Comparison of ENCODE assay signal across 22 mouse cellular contexts in genomic region chr14:25161684-25162321, GRCm38 (mm10).
DNase-seq lines count a peak whose midpoint lies in the region; ATAC-seq and TF ChIP-seq lines count a peak whose summit lies in the region.
"Had no signal": no experiment of that assay in that cellular context is flagged by ENCODE, and none has a peak within 500 bp of the region (broad histone marks: within the 10 kb centered on the region; RNA-seq: fewer than 3 reads in every experiment).

No protein-coding gene starts in this region.

- no peak for ATAC-seq in CD4-positive, CD25-positive, alpha-beta regulatory T cell, adult 4 months
- ATAC-seq: forebrain, embryonic 14.5 days; hindbrain, embryonic 16.5 days had no signal

- no peak overlapping the region for H3K4me3 ChIP-seq in forebrain, embryonic 10.5 days
- no peak overlapping the region for H3K4me3 ChIP-seq in kidney, adult 2 months (ENCODE audit: insufficient read depth, low read depth, low read length)
- H3K4me3 ChIP-seq: heart, embryonic 12.5 days; heart, embryonic 15.5 days; hindbrain, embryonic 10.5 days; hindbrain, embryonic 13.5 days had no signal

- H3K4me1 ChIP-seq in forebrain, embryonic 10.5 days: peaks cover 5% of the 10 kb centered on the region; the same call in 1 of the 2 replicates
- no peaks in the 10 kb centered on the region for H3K4me1 ChIP-seq in kidney, adult 2 months (ENCODE audit: control insufficient read depth, insufficient read depth, low read length)
- H3K4me1 ChIP-seq: hindbrain, embryonic 13.5 days had no signal

- no peak for TF ChIP-seq POLR2A in kidney, adult 2 months (IDR thresholded peaks at IDR 0.05; ENCODE audit: low read depth, low read length)

- no peaks in the 10 kb centered on the region for H3K36me3 ChIP-seq in forebrain, embryonic 10.5 days (replicated peaks)
- H3K36me3 ChIP-seq in kidney, adult 2 months (ENCODE audit: control insufficient read depth, insufficient read depth, low read length): no peaks in the 10 kb centered on the region
- H3K36me3 ChIP-seq: heart, embryonic 12.5 days; heart, embryonic 15.5 days; hindbrain, embryonic 10.5 days; hindbrain, embryonic 13.5 days had no signal

- no peak for TF ChIP-seq CTCF in kidney, adult 2 months (conservative IDR thresholded peaks at IDR 0.05; ENCODE audit: insufficient read depth, insufficient read length, low read depth, low read length)

- no peaks in the 10 kb centered on the region for H3K27me3 ChIP-seq in forebrain, embryonic 10.5 days (ENCODE audit: poor library complexity, severe bottlenecking)
- no peaks in the 10 kb centered on the region for H3K27me3 ChIP-seq in kidney, adult 2 months (replicated peaks; ENCODE audit: control insufficient read depth, insufficient read depth, low read length)
- H3K27me3 ChIP-seq: heart, embryonic 12.5 days; heart, embryonic 15.5 days; hindbrain, embryonic 13.5 days had no signal

- DNase-seq in CD4-positive, CD25-positive, alpha-beta regulatory T cell, adult 2 months (ENCODE audit: low read depth, low spot score): peak; percentile 14
- DNase-seq in induced T-regulatory cell, adult 2 months (ENCODE audit: low read depth): peak; percentile 32
- DNase-seq in naive thymus-derived CD4-positive, alpha-beta T cell, adult 2 months (ENCODE audit: low read depth): peak; percentile 10
- DNase-seq in cerebellum, adult 11 months: no peak
- DNase-seq in forebrain, embryonic 10.5 days (ENCODE audit: extremely low spot score, low spot score): no peak
- DNase-seq in kidney, adult 2 months: no peak
- DNase-seq: adrenal gland, adult 2 months; adrenal gland, postnatal 14 days; cerebellum, adult 18-20 months; cerebellum, adult 9-10 months; cerebellum, postnatal 14 days; gastrocnemius, postnatal 25 days; heart, adult 18-20 months; heart, postnatal 10 days; heart, postnatal 36 days had no signal

- H3K27ac ChIP-seq in forebrain, embryonic 10.5 days: no peak overlapping the region
- H3K27ac ChIP-seq in kidney, adult 2 months (ENCODE audit: insufficient read depth, low read depth, low read length): no peak overlapping the region
- H3K27ac ChIP-seq: heart, embryonic 15.5 days; hindbrain, embryonic 10.5 days; hindbrain, embryonic 13.5 days had no signal

- H3K9me3 ChIP-seq in forebrain, embryonic 10.5 days: no peaks in the 10 kb centered on the region
- H3K9me3 ChIP-seq: heart, embryonic 12.5 days; heart, embryonic 15.5 days; hindbrain, embryonic 10.5 days; hindbrain, embryonic 13.5 days had no signal

- 83% methylated on average over 8 of the region's 8 CpGs for WGBS in forebrain, embryonic 10.5 days
- 74% methylated on average over 8 of the region's 8 CpGs for WGBS in kidney, adult 2 months

Comparison
In these comparisons a context has a peak if more than half of its experiments do, and no peak if none do; other contexts are left out.
1. DNase-seq: peak in CD4-positive, CD25-positive, alpha-beta regulatory T cell, adult 2 months (single experiment), induced T-regulatory cell, adult 2 months (single experiment) and naive thymus-derived CD4-positive, alpha-beta T cell, adult 2 months (single experiment); none in cerebellum, adult 11 months (single experiment), forebrain, embryonic 10.5 days (single experiment) and kidney, adult 2 months (single experiment).